Mouse (Mus musculus) kidney, postnatal 0 days (tissue): ENCODE results near the gene Zfp109. TPM values are rescaled to one million over a fixed set of nuclear protein-coding genes. Genes with fewer than 3 reads are reported as not detected.

Source experiments
- ATAC-seq: fragments of 200-750 bp; cut with Nextera tagmentation; replicated peaks from 2 replicates; pipeline ENCODE4 v1.8.0; 2017; ENCODE audit warnings: low read depth, moderate number of reproducible peaks, moderate TSS enrichment, moderate library complexity; ENCODE audit not compliant: low FRiP score
- DNase-seq: peaks from one replicate; pipeline ENCODE4 v3.0.0-alpha.2; 2016; ENCODE audit warnings: low spot score
- H3K27ac ChIP-seq: fragments of 300-500 bp; sonication (generic); 2 replicates; pipeline ENCODE4 v1.5.1; 2014; ENCODE audit warnings: mild to moderate bottlenecking
- H3K27me3 ChIP-seq: fragments of 300-500 bp; sonication (generic); 2 replicates; pipeline ENCODE4 v1.6.1; 2014; ENCODE audit warnings: low read length, mixed read lengths; ENCODE audit not compliant: insufficient read depth
- H3K36me3 ChIP-seq: fragments of 300-500 bp; sonication (generic); 2 replicates; pipeline ENCODE4 v1.6.1; 2014; ENCODE audit warnings: low read length, mixed read lengths; ENCODE audit not compliant: insufficient read depth
- H3K4me1 ChIP-seq: fragments of 300-500 bp; sonication (generic); replicated peaks from 2 replicates; pipeline ENCODE4 v1.6.1; 2014; ENCODE audit warnings: antibody characterized with exemption, low read length, mixed read lengths; ENCODE audit not compliant: insufficient read depth
- H3K4me2 ChIP-seq: fragments of 300-500 bp; sonication (generic); 2 replicates; pipeline ENCODE4 v1.6.1; 2014; ENCODE audit warnings: mild to moderate bottlenecking, low read length, moderate library complexity, mixed read lengths
- H3K4me3 ChIP-seq: fragments of 300-500 bp; sonication (generic); replicated peaks from 2 replicates; pipeline ENCODE4 v1.5.1; 2014; ENCODE audit warnings: low read depth, low read length
- H3K9ac ChIP-seq: fragments of 300-500 bp; sonication (generic); 2 replicates; pipeline ENCODE4 v1.6.1; 2014; ENCODE audit warnings: low read depth, low read length
- H3K9me3 ChIP-seq: fragments of 300-500 bp; sonication (generic); replicated peaks from 2 replicates; pipeline ENCODE4 v1.6.1; 2016; ENCODE audit warnings: low read length, inconsistent platforms, mixed read lengths
- CTCF ChIP-seq: IDR thresholded peaks from 2 replicates; pipeline ENCODE4 v1.5.1; 2016; ENCODE audit warnings: antibody characterized with exemption, low read depth, mild to moderate bottlenecking, moderate library complexity
- WGBS: fragments of 180-500 bp; shearing (Covaris S2); extraction: QIAGEN DNeasy Blood & Tissue Kit; methylation state at CpG from one replicate; pipeline ENCODE4 v1.1.7; 2014; 5-methylcytosine and 5-hydroxymethylcytosine counted together
- polyA plus RNA-seq: library from polyadenylated mRNA; unstranded; fragments of >200 nt; fragmentation: Nextera tagmentation; extraction: Ambion mirVana; gene quantifications from 2 replicates; pipeline ENCODE4 v1.2.1, GENCODE M21; 2015

The Zfp109 gene
- polyA plus RNA-seq, 1 experiment from 2014 or later: 2.2 TPM

GRCm38 (mm10) chr7:24260000-24260312 is 22.6 kb upstream of the Zfp109 start:
- Histone ChIP-seq H3K27me3 (no peaks in the 10 kb centered on the region), H3K4me3 (no peak overlapping the region), H3K4me2 (no peak overlapping the region), H3K36me3 (peaks cover 20% of the 10 kb centered on the region; the same call in 1 of the 2 replicates), H3K27ac (no peak overlapping the region), H3K4me1 (no peaks in the 10 kb centered on the region), H3K9ac (no peak overlapping the region), H3K9me3 (no peaks in the 10 kb centered on the region)
- DNase-seq: no peak
- 89% methylated on average over 4 of the region's 4 CpGs for WGBS
- no peak for TF ChIP-seq CTCF
- no peak for ATAC-seq

- Histone ChIP-seq H3K27ac (no peak overlapping the region), H3K9me3 (no peaks in the 10 kb centered on the region), H3K36me3 (peaks cover 20% of the 10 kb centered on the region; the same call in 1 of the 2 replicates), H3K4me2 (no peak overlapping the region), H3K4me1 (no peaks in the 10 kb centered on the region), H3K4me3 (no peak overlapping the region), H3K27me3 (no peaks in the 10 kb centered on the region), H3K9ac (no peak overlapping the region)
- DNase-seq (no peak), ATAC-seq (no peak)
- 89% methylated on average over 13 of the region's 13 CpGs for WGBS
- no peak for TF ChIP-seq CTCF
Observed at GRCm38 (mm10) chr7:24259306-24259999, 22.1 kb upstream of the Zfp109 start.

- H3K4me1 ChIP-seq: no peaks in the 10 kb centered on the region
- H3K27ac ChIP-seq: no peak within 1 kb of the TSS
- WGBS: 16% methylated on average over 21 of the region's 21 CpGs
- H3K4me2 ChIP-seq: peak within 1 kb of the TSS; percentile 58
- peak within 1 kb of the TSS; percentile 60 for H3K9ac ChIP-seq
- H3K4me3 ChIP-seq: peak within 1 kb of the TSS; percentile 49
- no peaks in the 10 kb centered on the region for H3K9me3 ChIP-seq
- H3K27me3 ChIP-seq: no peaks in the 10 kb centered on the region
- no peak for TF ChIP-seq CTCF
- DNase-seq (peak; percentile 94), ATAC-seq (peak; percentile 83)
- H3K36me3 ChIP-seq: 0 out of 2 replicates have a peak, but pooled peaks cover 3% of the 10 kb centered on the region
Observed at GRCm38 (mm10) chr7:24254633-24255474, 17.5 kb upstream of the Zfp109 start, which contains the start of gene Zfp108. Gene Zfp108, plus strand, starts transcription at chr7:24254794.

- ATAC-seq: peak; percentile 22; the same call in 1 of the 2 replicates
- Histone ChIP-seq H3K36me3 (no peaks in the 10 kb centered on the region), H3K27ac (no peak overlapping the region), H3K27me3 (no peaks in the 10 kb centered on the region), H3K9ac (0 out of 2 replicates have a peak overlapping the region, but pooled peaks have one; percentile 23), H3K9me3 (no peaks in the 10 kb centered on the region), H3K4me1 (no peaks in the 10 kb centered on the region), H3K4me3 (peak overlapping the region; percentile 49), H3K4me2 (peak overlapping the region; percentile 58)
- DNase-seq: no peak
- WGBS: 65% methylated on average over 9 of the region's 9 CpGs
- TF ChIP-seq CTCF: no peak
Observed at GRCm38 (mm10) chr7:24253779-24254615, 16.6 kb upstream of the Zfp109 start.

- H3K27me3 ChIP-seq: no peaks in the 10 kb centered on the region
- no peak for DNase-seq
- no peak for ATAC-seq
Observed at GRCm38 (mm10) chr7:24211343-24211742, 26.0 kb downstream of the Zfp109 start, which contains the start of gene Zfp111. Gene Zfp111, minus strand, starts transcription at chr7:24211443.

More at GRCm38 (mm10) chr7:24211343-24211742, 26.0 kb downstream of the Zfp109 start, which contains the start of gene Zfp111:
- Histone ChIP-seq H3K27ac (no peak within 1 kb of the TSS), H3K4me2 (no peak within 1 kb of the TSS), H3K9ac (no peak within 1 kb of the TSS), H3K36me3 (no peaks in the 10 kb centered on the region), H3K4me1 (0 out of 2 replicates have a peak, but pooled peaks cover 3% of the 10 kb centered on the region), H3K9me3 (no peaks in the 10 kb centered on the region), H3K4me3 (no peak within 1 kb of the TSS)
- 80% methylated on average over 5 of the region's 5 CpGs for WGBS
- no peak for TF ChIP-seq CTCF
